Mouse (Mus musculus) heart, adult 2 months (tissue): ENCODE data around the gene Wbp11.
A peak's percentile ranks its signal among the peaks of the same experiment; 100 is the strongest.

ENCODE experiments used
- CTCF ChIP-seq: fragments of 200-600 bp; IDR thresholded peaks from 2 replicates; pipeline ENCODE4 v1.8.1; 2022; ENCODE audit warnings: antibody characterized with exemption, mild to moderate bottlenecking, moderate library complexity
- EP300 ChIP-seq: fragments of 200-500 bp; IDR thresholded peaks from 2 replicates; pipeline ENCODE4 v1.6.1; 2011; ENCODE audit warnings: low read depth, low read length, control low read depth; ENCODE audit not compliant: insufficient read depth
- POLR2A ChIP-seq: fragments of 200-500 bp; IDR thresholded peaks from 2 replicates; pipeline ENCODE4 v1.6.1; 2011; ENCODE audit warnings: mild to moderate bottlenecking, low read depth, low read length, control low read depth; ENCODE audit not compliant: insufficient read depth

- TF ChIP-seq CTCF = no peak
- TF ChIP-seq EP300 = peak; percentile 90
- TF ChIP-seq POLR2A = peak; percentile 100
Measured at GRCm38 (mm10) chr6:136803739-136804633, 24.0 kb downstream of the Wbp11 start, which contains the start of gene Hist4h4.
